Mouse (Mus musculus): Measurements from ENCODE around the gene Lrrfip1. TPM values are rescaled to one million over a fixed set of nuclear protein-coding genes. Genes with fewer than 3 reads are reported as not detected.

The Lrrfip1 gene
- total RNA-seq, 2 experiments from 2014 or later: 16.9 to 28.5 TPM

GRCm38 (mm10) chr1:91076946-91077345 lies 78.4 kb downstream of the Lrrfip1 start:
- ATAC-seq (replicated peaks; ENCODE audit: low FRiP score, poor library complexity, severe bottlenecking): no peak

GRCm38 (mm10) chr1:91077456-91077855 lies 78.9 kb downstream of the Lrrfip1 start:
- ATAC-seq (replicated peaks; ENCODE audit: low FRiP score, poor library complexity, severe bottlenecking): no peak

- ATAC-seq (replicated peaks; ENCODE audit: low FRiP score, poor library complexity, severe bottlenecking): no peak
These were observed 79.4 kb downstream of the Lrrfip1 start for GRCm38 (mm10) chr1:91077980-91078379.

- no peak for ATAC-seq (replicated peaks; ENCODE audit: low FRiP score, poor library complexity, severe bottlenecking)
These were observed 81.3 kb downstream of the Lrrfip1 start for GRCm38 (mm10) chr1:91079740-91080422.

GRCm38 (mm10) chr1:91080423-91080749 lies 81.8 kb downstream of the Lrrfip1 start:
- ATAC-seq (replicated peaks; ENCODE audit: low FRiP score, poor library complexity, severe bottlenecking): no peak

- no peak for ATAC-seq (replicated peaks; ENCODE audit: low FRiP score, poor library complexity, severe bottlenecking)
These were observed 85.8 kb downstream of the Lrrfip1 start for GRCm38 (mm10) chr1:91084374-91084773.

- ATAC-seq (replicated peaks; ENCODE audit: low FRiP score, poor library complexity, severe bottlenecking): no peak
These were observed 86.5 kb downstream of the Lrrfip1 start for GRCm38 (mm10) chr1:91085009-91085408.

GRCm38 (mm10) chr1:91085686-91086085 lies 87.1 kb downstream of the Lrrfip1 start:
- ATAC-seq (replicated peaks; ENCODE audit: low FRiP score, poor library complexity, severe bottlenecking): no peak

- ATAC-seq (replicated peaks; ENCODE audit: low FRiP score, poor library complexity, severe bottlenecking): no peak
These were observed 87.8 kb downstream of the Lrrfip1 start for GRCm38 (mm10) chr1:91086325-91086724.

- ATAC-seq (replicated peaks; ENCODE audit: low FRiP score, poor library complexity, severe bottlenecking): no peak
These were observed 88.2 kb downstream of the Lrrfip1 start for GRCm38 (mm10) chr1:91086748-91087147.

- no peak for ATAC-seq (replicated peaks; ENCODE audit: low FRiP score, poor library complexity, severe bottlenecking)
These were observed 89.5 kb downstream of the Lrrfip1 start for GRCm38 (mm10) chr1:91088027-91088426.

- no peak for ATAC-seq (replicated peaks; ENCODE audit: low FRiP score, poor library complexity, severe bottlenecking)
These were observed 90.4 kb downstream of the Lrrfip1 start for GRCm38 (mm10) chr1:91088941-91089340.

- ATAC-seq (replicated peaks; ENCODE audit: low FRiP score, poor library complexity, severe bottlenecking): no peak
These were observed 91.9 kb downstream of the Lrrfip1 start for GRCm38 (mm10) chr1:91090456-91090855.

GRCm38 (mm10) chr1:91092451-91092850 lies 93.9 kb downstream of the Lrrfip1 start:
- ATAC-seq (replicated peaks; ENCODE audit: low FRiP score, poor library complexity, severe bottlenecking): no peak

- no peak for ATAC-seq (replicated peaks; ENCODE audit: low FRiP score, poor library complexity, severe bottlenecking)
These were observed 94.8 kb downstream of the Lrrfip1 start for GRCm38 (mm10) chr1:91093296-91093695.

- no peak for ATAC-seq (replicated peaks; ENCODE audit: low FRiP score, poor library complexity, severe bottlenecking)
These were observed 95.5 kb downstream of the Lrrfip1 start for GRCm38 (mm10) chr1:91094001-91094400.

- ATAC-seq (replicated peaks; ENCODE audit: low FRiP score, poor library complexity, severe bottlenecking): no peak
These were observed 96.7 kb downstream of the Lrrfip1 start for GRCm38 (mm10) chr1:91095258-91095657.

GRCm38 (mm10) chr1:91095853-91096252 lies 97.3 kb downstream of the Lrrfip1 start:
- ATAC-seq (replicated peaks; ENCODE audit: low FRiP score, poor library complexity, severe bottlenecking): no peak

- no peak for ATAC-seq (replicated peaks; ENCODE audit: low FRiP score, poor library complexity, severe bottlenecking)
These were observed 98.0 kb downstream of the Lrrfip1 start for GRCm38 (mm10) chr1:91096490-91096889.

- ATAC-seq (replicated peaks; ENCODE audit: low FRiP score, poor library complexity, severe bottlenecking): no peak
These were observed 98.8 kb downstream of the Lrrfip1 start for GRCm38 (mm10) chr1:91097283-91097834.

GRCm38 (mm10) chr1:91098887-91099286 lies 100.3 kb downstream of the Lrrfip1 start:
- peak; percentile 54; the same call in 1 of the 2 replicates for ATAC-seq (replicated peaks; ENCODE audit: low FRiP score, poor library complexity, severe bottlenecking)
